Mouse (Mus musculus): ENCODE results near the gene Shc3. TPM values are rescaled to one million over a fixed set of nuclear protein-coding genes. Genes with fewer than 3 reads are reported as not detected.
A peak's percentile ranks its signal among the peaks of the same experiment; 100 is the strongest.

Gene Shc3
- polyA plus RNA-seq, 1 experiment, result 17.4 TPM

GRCm38 (mm10) chr13:51567411-51567851, 1.8 kb downstream of the Shc3 start:
- peak; percentile 60 for DNase-seq (ENCODE audit: low read depth)
- TF ChIP-seq CTCF (IDR thresholded peaks at IDR 0.05; ENCODE audit: borderline replicate concordance, extremely low read depth, insufficient read depth, insufficient read length) (no peak), POLR2A (IDR thresholded peaks at IDR 0.05; ENCODE audit: borderline replicate concordance, extremely low read depth, insufficient read depth, insufficient read length, poor library complexity, severe bottlenecking) (no peak)

DNA sequence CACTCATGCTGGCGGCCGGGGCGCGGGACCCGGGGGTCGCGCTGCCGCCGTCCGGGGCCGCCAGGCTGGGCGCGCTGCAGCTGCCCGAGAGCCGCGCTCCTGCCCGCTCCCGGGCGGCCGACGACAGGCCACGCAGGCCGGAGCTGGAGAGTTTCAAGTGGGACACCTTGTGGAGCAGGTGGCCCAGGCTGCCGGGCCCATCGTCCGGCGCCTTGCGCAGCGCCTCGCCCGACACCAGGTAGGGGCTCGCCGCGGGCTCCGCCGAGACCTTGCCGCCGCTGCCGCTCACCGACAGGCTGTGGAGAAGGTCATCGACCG, 2.2 kb downstream of the Shc3 start:
- TF ChIP-seq POLR2A (IDR thresholded peaks at IDR 0.05; ENCODE audit: borderline replicate concordance, extremely low read depth, insufficient read depth, insufficient read length, poor library complexity, severe bottlenecking), result no peak
- TF ChIP-seq CTCF (IDR thresholded peaks at IDR 0.05; ENCODE audit: borderline replicate concordance, extremely low read depth, insufficient read depth, insufficient read length), result no peak
- no peak for DNase-seq (ENCODE audit: low read depth)

GRCm38 (mm10) chr13:51566371-51567077, 2.7 kb downstream of the Shc3 start:
- peak; percentile 18 for DNase-seq (ENCODE audit: low read depth)

GRCm38 (mm10) chr13:51564741-51565140, 4.5 kb downstream of the Shc3 start:
- DNase-seq (ENCODE audit: low read depth), result no peak
- TF ChIP-seq CTCF (IDR thresholded peaks at IDR 0.05; ENCODE audit: borderline replicate concordance, extremely low read depth, insufficient read depth, insufficient read length) (no peak), POLR2A (IDR thresholded peaks at IDR 0.05; ENCODE audit: borderline replicate concordance, extremely low read depth, insufficient read depth, insufficient read length, poor library complexity, severe bottlenecking) (no peak)

More at GRCm38 (mm10) chr13:51566371-51567077, 2.7 kb downstream of the Shc3 start:
- TF ChIP-seq CTCF (IDR thresholded peaks at IDR 0.05; ENCODE audit: borderline replicate concordance, extremely low read depth, insufficient read depth, insufficient read length), result no peak
- TF ChIP-seq POLR2A (IDR thresholded peaks at IDR 0.05; ENCODE audit: borderline replicate concordance, extremely low read depth, insufficient read depth, insufficient read length, poor library complexity, severe bottlenecking), result no peak

- TF ChIP-seq POLR2A (IDR thresholded peaks at IDR 0.05; ENCODE audit: borderline replicate concordance, extremely low read depth, insufficient read depth, insufficient read length, poor library complexity, severe bottlenecking) (no peak), CTCF (IDR thresholded peaks at IDR 0.05; ENCODE audit: borderline replicate concordance, extremely low read depth, insufficient read depth, insufficient read length) (no peak)
These were observed 15.9 kb downstream of the Shc3 start for GRCm38 (mm10) chr13:51553343-51553742.

DNA sequence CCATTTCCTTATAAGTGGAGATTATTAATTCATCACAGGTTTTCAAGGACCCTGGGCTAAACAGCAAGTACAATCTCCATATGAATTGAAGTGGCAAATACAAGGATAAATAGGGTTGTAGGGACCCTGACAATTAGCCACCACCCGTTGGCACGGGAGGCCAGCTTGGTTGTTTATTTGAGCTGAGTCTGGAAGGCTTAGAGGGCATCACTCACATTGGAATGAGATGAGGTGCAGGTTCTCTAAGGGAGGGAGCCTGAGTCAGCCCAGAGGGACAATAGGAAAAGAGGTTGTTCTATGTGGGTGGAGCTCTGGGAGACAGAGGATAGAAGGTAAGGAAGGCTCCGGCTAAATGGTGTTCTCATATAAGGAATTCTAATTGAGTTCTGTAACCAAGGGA, 17.0 kb downstream of the Shc3 start:
- no peak for TF ChIP-seq CTCF (IDR thresholded peaks at IDR 0.05; ENCODE audit: borderline replicate concordance, extremely low read depth, insufficient read depth, insufficient read length)
- no peak for TF ChIP-seq POLR2A (IDR thresholded peaks at IDR 0.05; ENCODE audit: borderline replicate concordance, extremely low read depth, insufficient read depth, insufficient read length, poor library complexity, severe bottlenecking)
- no peak for DNase-seq (ENCODE audit: low read depth)

More at GRCm38 (mm10) chr13:51553343-51553742, 15.9 kb downstream of the Shc3 start:
- DNase-seq (ENCODE audit: low read depth), result no peak

- TF ChIP-seq CTCF (IDR thresholded peaks at IDR 0.05; ENCODE audit: borderline replicate concordance, extremely low read depth, insufficient read depth, insufficient read length) (no peak), POLR2A (IDR thresholded peaks at IDR 0.05; ENCODE audit: borderline replicate concordance, extremely low read depth, insufficient read depth, insufficient read length, poor library complexity, severe bottlenecking) (no peak)
These were observed 17.4 kb downstream of the Shc3 start for GRCm38 (mm10) chr13:51551824-51552223.

GRCm38 (mm10) chr13:51539816-51540215, 29.4 kb downstream of the Shc3 start:
- DNase-seq (ENCODE audit: low read depth), result no peak
- no peak for TF ChIP-seq CTCF (IDR thresholded peaks at IDR 0.05; ENCODE audit: borderline replicate concordance, extremely low read depth, insufficient read depth, insufficient read length)
- no peak for TF ChIP-seq POLR2A (IDR thresholded peaks at IDR 0.05; ENCODE audit: borderline replicate concordance, extremely low read depth, insufficient read depth, insufficient read length, poor library complexity, severe bottlenecking)

More at GRCm38 (mm10) chr13:51551824-51552223, 17.4 kb downstream of the Shc3 start:
- DNase-seq (ENCODE audit: low read depth), result peak; percentile 80

DNA sequence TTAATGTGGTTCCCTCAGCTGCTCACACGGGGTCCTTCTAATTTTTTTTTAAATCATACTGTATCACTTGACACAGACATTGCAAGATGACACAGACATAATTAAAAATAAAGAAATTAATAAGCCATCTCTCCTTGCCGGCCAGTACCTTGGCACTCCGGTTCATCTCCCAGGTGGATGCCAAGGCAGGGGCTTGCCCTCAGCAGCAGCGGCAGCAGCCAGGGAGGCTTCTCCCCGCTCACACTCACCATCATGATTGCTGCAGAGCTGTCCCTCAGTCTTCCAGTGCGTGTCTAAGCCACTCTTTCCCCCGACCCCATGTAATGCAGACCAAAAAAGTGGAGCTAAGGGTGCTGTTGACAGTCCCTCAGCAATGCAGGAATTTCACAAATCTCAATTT, 33.9 kb downstream of the Shc3 start:
- no peak for DNase-seq (ENCODE audit: low read depth)
- TF ChIP-seq POLR2A (IDR thresholded peaks at IDR 0.05; ENCODE audit: borderline replicate concordance, extremely low read depth, insufficient read depth, insufficient read length, poor library complexity, severe bottlenecking), result no peak
- no peak for TF ChIP-seq CTCF (IDR thresholded peaks at IDR 0.05; ENCODE audit: borderline replicate concordance, extremely low read depth, insufficient read depth, insufficient read length)

- peak; percentile 5 for DNase-seq (ENCODE audit: low read depth)
- TF ChIP-seq CTCF (IDR thresholded peaks at IDR 0.05; ENCODE audit: borderline replicate concordance, extremely low read depth, insufficient read depth, insufficient read length) (no peak), POLR2A (IDR thresholded peaks at IDR 0.05; ENCODE audit: borderline replicate concordance, extremely low read depth, insufficient read depth, insufficient read length, poor library complexity, severe bottlenecking) (no peak)
These were observed 42.7 kb downstream of the Shc3 start for GRCm38 (mm10) chr13:51526480-51526879.

DNA sequence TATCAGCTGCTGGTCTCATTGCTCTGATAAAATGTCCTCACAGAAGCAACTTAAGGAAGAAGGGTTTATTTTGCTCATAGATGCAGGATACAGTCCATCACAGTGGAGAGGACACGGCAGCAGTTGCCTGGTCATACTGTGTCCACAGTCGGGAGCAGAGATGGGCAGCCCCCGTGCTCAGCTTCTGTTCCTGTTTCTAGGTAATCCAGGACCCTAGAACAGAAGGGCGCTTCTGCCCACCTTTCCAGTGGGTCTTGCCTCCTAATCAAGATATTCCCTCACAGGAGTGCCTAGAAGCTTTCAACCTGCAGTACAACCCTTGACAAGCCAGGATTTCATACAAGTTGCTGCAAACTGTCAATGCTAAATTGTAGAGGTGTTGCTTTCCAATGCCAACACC, 44.9 kb downstream of the Shc3 start:
- TF ChIP-seq POLR2A (IDR thresholded peaks at IDR 0.05; ENCODE audit: borderline replicate concordance, extremely low read depth, insufficient read depth, insufficient read length, poor library complexity, severe bottlenecking), result no peak
- no peak for TF ChIP-seq CTCF (IDR thresholded peaks at IDR 0.05; ENCODE audit: borderline replicate concordance, extremely low read depth, insufficient read depth, insufficient read length)
- DNase-seq (ENCODE audit: low read depth), result no peak

GRCm38 (mm10) chr13:51523311-51523710, 45.9 kb downstream of the Shc3 start:
- no peak for DNase-seq (ENCODE audit: low read depth)
- TF ChIP-seq POLR2A (IDR thresholded peaks at IDR 0.05; ENCODE audit: borderline replicate concordance, extremely low read depth, insufficient read depth, insufficient read length, poor library complexity, severe bottlenecking) (no peak), CTCF (IDR thresholded peaks at IDR 0.05; ENCODE audit: borderline replicate concordance, extremely low read depth, insufficient read depth, insufficient read length) (no peak)
